Mouse (Mus musculus) megakaryocyte, embryonic 14.5 days (primary cell): ENCODE data around the gene Ankrd13b.

ENCODE experiments used
- FLI1 ChIP-seq: IDR thresholded peaks from 2 replicates; pipeline ENCODE4 v1.6.1; 2012; ENCODE audit warnings: low read length, inconsistent platforms, mixed read lengths
- GATA1 ChIP-seq: IDR thresholded peaks from 3 replicates; pipeline ENCODE4 v1.6.1; 2012; ENCODE audit warnings: mixed read lengths, low read length, inconsistent platforms, borderline replicate concordance

DNA sequence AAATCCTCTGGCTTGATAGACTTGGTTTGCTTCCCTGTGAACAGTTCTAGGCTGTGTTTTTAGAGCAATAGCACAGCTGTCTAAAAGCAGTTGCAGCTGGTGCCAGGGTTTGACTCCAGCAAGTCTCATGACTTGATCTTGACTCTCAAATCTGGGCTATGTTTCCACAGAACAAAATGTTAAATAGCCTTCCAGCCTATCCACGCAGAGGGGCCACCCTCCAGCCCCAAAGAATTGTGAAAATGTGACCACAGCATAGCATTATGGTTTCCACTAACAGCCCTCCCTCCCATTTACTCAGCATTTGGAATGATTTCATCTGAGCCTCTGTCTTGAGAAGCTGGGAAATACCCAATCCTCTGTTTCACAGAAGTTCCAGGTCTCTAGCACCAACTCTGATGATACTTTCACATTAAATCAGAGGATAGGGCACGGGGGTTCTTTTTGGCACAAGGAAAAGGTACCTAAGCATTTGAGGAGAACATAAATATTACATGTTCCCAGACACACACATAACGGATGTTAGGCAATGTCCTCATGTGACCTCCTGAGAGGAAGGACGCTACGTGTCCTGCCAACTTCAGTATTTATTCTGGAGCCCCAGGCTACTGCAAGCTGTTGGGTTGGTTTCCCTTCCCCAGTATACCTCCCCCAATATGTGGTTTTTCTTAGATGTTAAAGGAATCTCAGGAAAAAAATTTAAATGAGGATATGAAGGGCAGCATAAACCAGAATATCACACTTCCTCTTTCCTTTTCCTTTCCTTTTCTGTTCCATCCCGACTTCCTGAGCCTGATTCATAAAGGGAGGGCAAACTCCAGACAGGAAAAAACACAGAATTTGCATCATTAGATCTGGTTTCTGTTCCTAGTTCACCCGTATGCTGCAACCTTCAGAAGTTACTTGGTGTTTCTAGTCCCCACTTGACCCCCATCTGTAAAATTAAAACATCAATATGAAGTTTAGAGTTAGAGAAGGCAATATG, 47.0 kb downstream of the Ankrd13b start:
- TF ChIP-seq GATA1 (no peak), FLI1 (no peak)
